Mouse (Mus musculus) embryonic facial prominence, embryonic 15.5 days (tissue): ENCODE data around the gene Pdcd6ip. TPM values are rescaled to one million over a fixed set of nuclear protein-coding genes. Genes with fewer than 3 reads are reported as not detected.

Experiments
- ATAC-seq: fragments of 200-750 bp; cut with Nextera tagmentation; 2 replicates; pipeline ENCODE4 v1.8.0; 2017; ENCODE audit warnings: low read depth, moderate TSS enrichment; ENCODE audit not compliant: insufficient number of reproducible peaks, low FRiP score, low TSS enrichment
- H3K27ac ChIP-seq: fragments of 300-500 bp; sonication (generic); replicated peaks from 2 replicates; pipeline ENCODE4 v1.5.1; 2015; ENCODE audit warnings: mild to moderate bottlenecking, inconsistent platforms
- H3K27me3 ChIP-seq: fragments of 300-500 bp; sonication (generic); 2 replicates; pipeline ENCODE4 v1.6.1; 2015; ENCODE audit warnings: inconsistent platforms
- H3K36me3 ChIP-seq: fragments of 300-500 bp; sonication (generic); 2 replicates; pipeline ENCODE4 v1.6.1; 2015; ENCODE audit warnings: mild to moderate bottlenecking, inconsistent platforms
- H3K4me1 ChIP-seq: fragments of 300-500 bp; sonication (generic); 2 replicates; pipeline ENCODE4 v1.6.1; 2015; ENCODE audit warnings: inconsistent platforms
- H3K4me2 ChIP-seq: fragments of 300-500 bp; sonication (generic); replicated peaks from 2 replicates; pipeline ENCODE4 v1.6.1; 2015; ENCODE audit warnings: mild to moderate bottlenecking, inconsistent platforms
- H3K4me3 ChIP-seq: fragments of 300-500 bp; sonication (generic); replicated peaks from 2 replicates; pipeline ENCODE4 v1.5.1; 2015; ENCODE audit warnings: mild to moderate bottlenecking, inconsistent platforms
- H3K9ac ChIP-seq: fragments of 300-500 bp; sonication (generic); 2 replicates; pipeline ENCODE4 v1.6.1; 2015; ENCODE audit warnings: inconsistent platforms
- H3K9me3 ChIP-seq: fragments of 300-500 bp; sonication (generic); replicated peaks from 2 replicates; pipeline ENCODE4 v1.6.1; 2016; ENCODE audit warnings: inconsistent platforms
- WGBS: fragments of 180-500 bp; shearing (Covaris S2); methylation state at CpG from one replicate; pipeline ENCODE4 v1.1.7; 2015; 5-methylcytosine and 5-hydroxymethylcytosine counted together
- polyA plus RNA-seq: library from polyadenylated mRNA; unstranded; fragments of >200 nt; fragmentation: Nextera tagmentation; extraction: Ambion mirVana; gene quantifications from 2 replicates; pipeline ENCODE4 v1.2.1, GENCODE M21; 2015

The Pdcd6ip gene
- polyA plus RNA-seq, 1 experiment from 2014 or later: 73.5 TPM

DNA sequence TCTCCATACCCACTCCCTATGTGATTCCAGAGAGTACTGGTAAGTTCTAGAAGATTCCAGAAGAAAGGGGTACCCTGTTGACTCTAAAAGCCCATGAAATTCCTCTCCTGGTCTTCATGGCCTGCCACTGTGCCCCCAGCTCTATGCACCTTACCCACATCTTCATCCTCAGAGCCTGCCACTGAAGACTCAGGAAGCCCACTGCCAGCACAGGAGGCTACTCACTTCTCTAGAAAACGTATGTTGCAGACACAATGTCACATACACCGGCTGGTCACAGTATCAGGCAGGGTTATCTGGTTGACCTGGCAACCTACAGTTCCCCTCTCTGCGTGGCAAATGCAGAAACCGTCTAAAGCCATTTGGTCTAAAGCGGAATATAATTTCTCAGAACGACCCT, 91.0 kb downstream of the Pdcd6ip start:
- WGBS: 84% methylated on average over 6 of the region's 6 CpGs
- no peak overlapping the region for H3K27ac ChIP-seq
- no peak overlapping the region for H3K9ac ChIP-seq
- H3K27me3 ChIP-seq: no peaks in the 10 kb centered on the region
- H3K4me2 ChIP-seq: no peak overlapping the region
- H3K4me1 ChIP-seq: no peaks in the 10 kb centered on the region
- H3K9me3 ChIP-seq: no peaks in the 10 kb centered on the region
- no peaks in the 10 kb centered on the region for H3K36me3 ChIP-seq
- H3K4me3 ChIP-seq: no peak overlapping the region
- ATAC-seq: no peak

DNA sequence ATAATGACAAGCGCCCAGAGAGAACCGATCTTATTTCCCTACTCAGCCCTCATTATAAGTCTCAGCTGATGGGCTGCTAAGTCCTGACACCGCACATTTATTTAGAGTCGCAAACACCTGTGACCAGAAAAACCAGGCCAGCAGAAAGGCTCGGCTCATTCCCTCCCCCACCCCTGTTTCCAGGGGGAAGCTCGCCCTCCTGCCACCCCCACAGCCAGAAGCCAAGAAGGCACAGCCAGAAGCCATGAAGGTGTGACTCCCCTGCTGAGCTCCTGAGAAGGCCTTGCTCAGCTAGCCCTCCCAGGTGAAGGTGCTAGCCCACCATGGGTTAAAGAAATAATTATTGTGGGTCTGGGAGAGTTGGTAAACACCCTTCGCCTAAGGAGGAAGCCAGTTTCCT, 97.3 kb downstream of the Pdcd6ip start:
- no peaks in the 10 kb centered on the region for H3K4me1 ChIP-seq
- no peak for ATAC-seq
- no peaks in the 10 kb centered on the region for H3K36me3 ChIP-seq
- no peaks in the 10 kb centered on the region for H3K9me3 ChIP-seq
- no peak overlapping the region for H3K27ac ChIP-seq
- 63% methylated on average over 7 of the region's 7 CpGs for WGBS
- H3K4me3 ChIP-seq: no peak overlapping the region
- no peak overlapping the region for H3K4me2 ChIP-seq
- H3K27me3 ChIP-seq: no peaks in the 10 kb centered on the region
- no peak overlapping the region for H3K9ac ChIP-seq

DNA sequence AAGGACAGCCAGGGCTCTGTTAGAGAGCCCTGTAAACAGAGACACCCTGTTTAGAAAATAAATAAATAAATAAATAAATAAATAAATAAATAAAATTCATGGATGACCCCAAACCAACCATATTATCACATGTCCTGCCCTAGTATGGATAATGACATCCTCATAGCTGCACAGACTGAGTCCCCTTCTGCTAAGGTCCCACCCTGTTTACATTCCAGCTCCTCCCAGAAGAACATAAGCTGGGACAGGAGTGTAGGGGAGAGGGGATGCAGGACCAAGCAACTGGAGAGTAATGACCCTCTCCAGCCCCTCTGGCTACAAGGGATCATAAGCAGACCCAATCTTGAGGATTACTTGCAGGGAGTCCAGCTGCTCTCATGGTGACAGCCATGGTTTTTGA, 105.9 kb downstream of the Pdcd6ip start:
- no peak overlapping the region for H3K4me3 ChIP-seq
- no peaks in the 10 kb centered on the region for H3K9me3 ChIP-seq
- H3K4me1 ChIP-seq: no peaks in the 10 kb centered on the region
- H3K4me2 ChIP-seq: no peak overlapping the region
- ATAC-seq: no peak
- no peaks in the 10 kb centered on the region for H3K27me3 ChIP-seq
- no peaks in the 10 kb centered on the region for H3K36me3 ChIP-seq
- no peak overlapping the region for H3K27ac ChIP-seq
- H3K9ac ChIP-seq: no peak overlapping the region

Other genes starting within 250 kb of the Pdcd6ip start
- 21.8 and 22.3 TPM in 2 replicates for gene Clasp2, start 33.2 kb upstream of the Pdcd6ip start, polyA plus RNA-seq
- 35.6 and 37.2 TPM in 2 replicates for gene Ubp1, start 222.7 kb upstream of the Pdcd6ip start, polyA plus RNA-seq